Mouse (Mus musculus) layer of hippocampus, postnatal 36 days (tissue): ENCODE data around the gene Tmem116. TPM values are rescaled to one million over a fixed set of nuclear protein-coding genes. Genes with fewer than 3 reads are reported as not detected.
"Not testable (repeated sequence)": the region's sequence is repeated elsewhere in the genome, so short reads cannot be mapped to it uniquely, and the experiment has no call there.

ENCODE experiments used
- DNase-seq, 2 experiments: peaks; one replicate each; pipeline ENCODE4 v3.0.0; 2022
- total RNA-seq, 2 experiments: library from RNA; stranded (reverse); gene quantifications; 2 replicates each; pipeline ENCODE4 v1.2.3; 2021

Gene Tmem116
- total RNA-seq, 2 experiments from 2014 or later, result 8.1 to 8.8 TPM

GRCm38 (mm10) chr5:121462967-121463366, 11.3 kb downstream of the Tmem116 start:
- DNase-seq, result no peak

GRCm38 (mm10) chr5:121463601-121464250, 12.0 kb downstream of the Tmem116 start:
- no peak for DNase-seq

GRCm38 (mm10) chr5:121469566-121469965, 17.9 kb downstream of the Tmem116 start:
- DNase-seq, result no peak

DNA sequence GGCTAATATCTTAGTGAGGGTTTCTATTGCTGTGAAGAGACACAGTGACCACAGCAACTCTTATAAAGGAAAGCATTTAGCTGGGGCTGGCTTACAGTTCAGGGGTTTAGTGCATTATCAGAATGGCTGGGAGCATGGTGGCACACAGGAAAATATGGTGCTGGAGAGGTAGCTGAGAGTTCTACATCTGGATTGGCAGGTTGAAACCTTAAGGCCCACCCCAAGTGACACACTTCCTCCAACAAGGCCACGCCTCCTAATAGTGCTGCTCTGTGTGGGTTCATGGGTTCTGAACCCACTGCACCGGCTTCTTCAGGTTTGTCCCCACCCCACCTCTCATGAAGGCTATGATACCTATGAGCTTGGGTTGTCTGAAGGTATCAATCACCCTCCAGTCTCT, 20.7 kb downstream of the Tmem116 start:
- DNase-seq, result no peak

DNA sequence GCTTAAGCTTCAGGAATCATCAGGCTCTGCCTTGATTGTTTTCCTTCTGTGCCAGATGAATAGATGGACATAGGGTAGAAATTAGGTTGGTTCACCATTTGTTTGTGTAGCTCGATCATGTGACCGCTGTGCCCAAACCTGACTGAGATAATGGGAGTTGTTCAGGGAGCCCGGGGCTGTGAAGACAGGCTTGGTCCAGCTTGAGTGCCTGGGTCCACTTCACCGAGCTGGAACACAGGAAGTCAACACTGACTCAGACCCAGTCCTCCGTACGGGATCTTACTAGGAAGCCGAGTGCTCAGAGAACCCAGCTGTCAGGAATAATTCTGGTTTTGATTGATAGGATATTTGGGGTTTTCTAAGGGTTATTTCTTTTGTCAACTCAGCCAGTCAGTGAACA, 22.9 kb downstream of the Tmem116 start:
- no peak for DNase-seq

DNA sequence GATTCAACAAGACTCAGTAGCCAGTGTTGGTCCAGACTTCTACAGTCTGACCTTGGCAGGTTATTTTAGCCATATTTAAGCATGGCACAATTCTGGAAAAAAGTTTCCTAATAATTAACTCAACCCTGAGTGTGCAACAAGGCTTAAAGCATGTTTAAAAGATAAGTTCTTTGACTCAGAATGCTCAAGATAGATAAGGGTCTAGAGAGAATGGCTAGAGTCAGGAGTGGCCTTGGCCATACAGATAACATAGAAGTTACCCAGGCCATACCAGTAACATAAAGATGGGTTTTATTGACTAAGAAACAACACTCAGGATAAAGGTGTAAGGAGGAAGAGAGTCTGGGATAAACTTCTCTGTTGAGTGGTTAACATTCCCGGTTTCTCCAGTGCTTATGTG, 24.3 kb downstream of the Tmem116 start:
- no peak for DNase-seq

DNA sequence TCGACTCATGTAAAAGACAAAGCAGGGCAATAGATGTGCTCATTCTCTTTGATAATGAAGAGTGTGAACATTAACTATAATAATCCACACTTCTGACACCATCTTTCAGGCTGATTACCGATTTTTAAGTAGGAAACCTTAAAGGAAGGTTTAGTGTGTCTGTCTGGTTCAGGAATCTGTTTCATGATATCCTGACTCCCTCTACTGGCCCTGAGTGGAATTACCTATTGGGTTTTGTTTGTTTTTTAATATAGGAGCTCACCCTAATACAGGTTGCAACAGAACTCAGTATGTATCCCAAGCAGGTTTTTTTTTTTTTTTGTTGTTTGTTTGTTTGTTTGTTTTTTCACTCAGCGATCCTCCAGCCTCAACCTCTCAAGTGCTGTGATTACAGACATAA, 26.0 kb downstream of the Tmem116 start:
- DNase-seq, result no peak

DNA sequence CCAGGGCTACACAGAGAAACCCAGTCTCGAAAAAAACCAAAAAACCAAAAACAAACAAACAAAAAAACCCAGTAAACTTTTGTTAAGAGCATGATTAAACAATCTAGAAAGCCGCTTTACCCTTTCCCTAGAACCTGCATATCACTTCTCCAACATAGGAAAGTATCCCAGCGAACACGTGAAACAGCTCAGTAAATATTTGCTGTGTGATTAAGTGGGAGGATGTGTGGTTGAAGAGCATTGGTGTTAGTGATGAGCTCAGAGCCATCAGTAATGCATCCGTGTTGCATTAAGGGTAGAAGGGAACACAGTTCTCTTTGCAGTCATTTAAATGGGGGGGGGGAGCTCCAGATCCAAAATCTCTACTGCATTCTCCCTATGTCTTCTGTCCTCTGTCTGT, 33.1 kb downstream of the Tmem116 start:
- DNase-seq, result no peak

GRCm38 (mm10) chr5:121493305-121493704, 41.6 kb downstream of the Tmem116 start:
- peak; percentile 14 to 22 for DNase-seq

DNA sequence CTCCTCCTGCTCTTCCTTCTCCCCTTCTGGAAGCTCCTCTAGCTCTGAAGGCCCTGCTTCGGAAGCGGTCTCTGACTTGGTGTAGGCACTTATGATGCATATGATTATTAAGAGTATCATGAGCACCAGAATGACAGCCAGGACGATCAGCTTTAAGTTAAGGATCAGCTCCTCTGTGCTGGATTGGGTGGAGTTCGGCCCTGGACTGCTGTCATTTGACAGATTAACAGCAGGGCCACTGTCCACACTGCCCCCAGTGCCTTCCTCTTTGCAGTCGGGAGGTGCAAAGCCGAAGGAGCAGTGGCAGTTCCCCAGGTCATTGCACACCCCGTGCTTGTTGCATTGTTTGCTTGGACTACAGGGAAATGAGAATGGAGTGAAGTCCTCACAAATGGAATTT, 49.0 kb downstream of the Tmem116 start:
- no peak for DNase-seq

DNA sequence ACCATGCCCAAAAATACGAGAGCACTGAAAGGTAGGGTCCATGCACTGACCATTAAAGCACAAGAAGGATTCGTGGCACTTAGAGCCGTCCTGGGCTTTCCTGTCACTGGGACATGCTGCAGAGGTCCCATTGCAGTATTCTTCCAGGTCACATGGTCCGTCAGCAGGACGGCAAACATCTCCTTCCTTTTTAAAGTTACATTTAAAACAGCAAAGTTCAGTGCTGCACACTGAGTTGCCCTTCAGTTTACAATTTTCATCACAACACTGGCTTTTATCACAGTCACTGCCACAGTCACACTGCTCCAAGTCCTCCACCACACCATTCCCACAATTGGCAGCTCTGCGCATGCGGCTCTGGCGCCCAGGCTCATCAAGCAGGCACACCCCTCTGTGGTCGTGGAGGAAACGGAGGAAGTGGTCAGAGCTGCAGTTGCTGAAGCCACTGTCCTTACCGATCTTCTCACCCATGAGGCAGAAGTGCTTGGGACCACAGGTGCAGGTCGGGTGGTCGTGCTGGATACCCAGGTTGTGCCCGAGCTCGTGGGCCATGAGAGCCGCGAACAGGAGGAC, 49.8 kb downstream of the Tmem116 start:
- not testable (repeated sequence) for DNase-seq

- DNase-seq, result no peak
Measured at GRCm38 (mm10) chr5:121503231-121503630, 51.5 kb downstream of the Tmem116 start, which contains the start of gene Adam1b. Gene Adam1b, minus strand, starts transcription at chr5:121503435.

DNA sequence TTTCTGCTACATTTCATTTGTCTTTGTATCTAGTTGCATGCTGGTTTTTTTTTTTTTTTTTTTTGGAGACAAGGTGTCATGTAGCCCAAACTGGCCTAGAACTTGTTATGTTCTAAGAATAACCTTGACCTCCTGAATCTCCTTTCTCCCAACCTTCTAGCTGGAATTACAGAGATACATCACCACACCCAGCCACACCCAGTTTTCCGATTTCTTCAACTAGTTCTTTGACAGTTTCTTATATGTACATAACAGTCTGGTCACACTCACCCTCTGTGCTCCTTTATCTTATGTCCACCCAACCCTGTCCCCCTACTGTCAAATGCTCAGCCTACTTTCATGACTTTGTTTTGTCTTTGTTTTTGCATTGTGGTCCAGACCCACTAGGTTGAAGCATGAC, 55.2 kb downstream of the Tmem116 start:
- no peak for DNase-seq

DNA sequence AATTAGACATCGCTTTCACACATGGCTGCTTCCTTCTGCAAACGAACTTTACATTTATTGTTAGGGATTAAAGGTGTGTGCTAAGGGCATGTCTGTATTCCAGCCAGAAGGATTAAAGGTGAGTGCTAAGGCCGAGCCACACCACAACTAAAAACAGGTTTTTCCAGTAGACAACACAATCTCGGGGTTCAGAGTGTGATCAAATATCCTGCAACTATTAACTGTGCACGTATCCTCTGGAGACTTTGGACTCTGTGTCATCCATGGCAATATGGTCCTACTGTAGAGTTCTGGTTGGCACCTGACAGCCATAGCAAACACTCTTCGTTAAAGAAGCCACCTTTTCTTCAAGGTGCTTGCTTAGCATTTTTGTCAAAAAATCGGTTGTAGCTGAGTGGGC, 58.3 kb downstream of the Tmem116 start:
- DNase-seq, result no peak

DNA sequence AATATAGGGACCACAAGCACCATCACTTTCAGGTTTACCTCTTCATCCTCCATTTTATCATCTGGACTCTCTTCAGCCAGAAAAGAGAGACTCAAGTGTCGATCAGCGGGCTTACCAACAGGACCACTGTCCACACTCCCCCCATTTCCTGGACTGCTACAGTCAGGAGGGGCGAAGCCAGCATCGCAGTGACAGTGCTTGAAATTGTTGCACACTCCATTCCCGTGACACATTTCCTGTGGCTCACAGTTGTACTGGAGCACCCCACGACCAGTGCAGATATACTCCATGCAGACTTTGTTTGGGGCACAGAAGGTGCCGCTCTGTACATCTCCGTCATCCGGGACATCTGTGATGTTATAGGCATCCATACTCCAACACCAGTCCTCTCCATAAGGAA, 67.3 kb downstream of the Tmem116 start:
- no peak for DNase-seq

- DNase-seq, result not testable (repeated sequence)
Measured at GRCm38 (mm10) chr5:121519758-121520157, 68.1 kb downstream of the Tmem116 start.

DNA sequence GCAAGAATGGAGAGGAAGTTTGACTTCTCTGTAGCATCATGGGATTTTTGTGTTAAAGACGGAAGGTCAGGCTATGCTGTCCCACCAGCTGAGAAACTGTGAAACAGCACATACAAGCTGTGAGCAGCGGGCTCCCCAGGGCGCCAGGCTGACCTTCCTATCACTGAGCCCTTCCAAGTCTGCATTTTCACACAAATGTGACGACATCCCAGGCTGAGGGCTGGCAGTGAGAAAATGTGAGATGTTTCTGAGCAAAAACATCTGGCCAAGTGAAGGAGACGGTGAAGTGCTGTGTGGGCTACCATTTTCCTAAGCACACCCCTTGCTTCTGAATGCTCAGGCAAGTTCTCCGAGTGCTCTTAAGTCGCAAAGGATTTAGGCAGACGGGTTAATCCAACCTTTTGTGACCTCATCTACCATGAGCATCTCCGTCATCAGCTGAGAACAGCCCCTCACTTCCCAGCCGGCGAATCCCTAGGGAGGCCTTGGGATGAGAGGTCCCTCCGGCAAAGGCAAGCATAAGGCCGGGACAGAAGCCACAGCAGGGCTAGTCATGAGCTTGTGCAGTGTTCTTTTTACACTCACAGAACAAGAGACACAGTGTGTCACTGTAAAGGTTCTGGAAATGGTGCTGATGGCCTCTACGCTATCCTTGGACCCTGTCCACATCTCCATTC, 74.2 kb downstream of the Tmem116 start:
- no peak for DNase-seq

DNA sequence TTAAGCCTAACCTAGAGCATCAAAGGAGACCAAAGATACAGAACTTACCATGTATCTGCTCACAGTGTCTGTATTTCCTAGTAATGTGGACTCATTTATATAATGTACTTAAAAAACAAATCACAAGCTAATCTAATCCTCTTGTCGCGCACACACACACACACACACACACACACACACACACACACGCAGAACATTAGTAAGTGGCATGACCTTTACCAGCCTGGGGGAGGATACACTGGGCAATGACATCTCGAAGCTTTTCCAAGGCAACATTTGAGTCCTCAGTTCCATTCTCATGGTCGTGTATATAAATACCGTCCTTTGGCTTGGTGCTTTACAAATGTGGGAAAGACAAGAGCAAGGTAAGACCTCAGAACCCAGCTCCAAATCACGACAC, 74.8 kb downstream of the Tmem116 start:
- DNase-seq, result no peak

GRCm38 (mm10) chr5:121526961-121527360, 75.3 kb downstream of the Tmem116 start:
- DNase-seq, result no peak

DNA sequence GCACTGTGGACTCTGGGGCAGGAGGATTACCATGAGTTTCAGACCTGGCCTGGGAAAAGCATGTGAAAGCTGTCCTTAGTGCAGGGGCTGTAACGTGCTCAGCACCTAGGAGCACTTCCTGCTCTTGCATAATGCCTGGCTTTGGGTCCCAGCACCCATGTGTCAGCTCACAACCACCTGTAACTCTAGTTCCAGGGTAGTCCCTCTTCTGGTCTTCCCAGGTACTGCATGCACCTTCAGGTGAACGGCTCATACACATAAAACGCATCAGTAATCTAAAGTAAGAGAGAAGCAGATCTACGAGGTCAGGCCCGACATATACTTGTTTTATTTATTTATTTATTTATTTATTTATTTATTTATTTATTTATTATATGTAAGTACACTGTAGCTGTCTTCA, 82.8 kb downstream of the Tmem116 start:
- DNase-seq, result no peak

DNA sequence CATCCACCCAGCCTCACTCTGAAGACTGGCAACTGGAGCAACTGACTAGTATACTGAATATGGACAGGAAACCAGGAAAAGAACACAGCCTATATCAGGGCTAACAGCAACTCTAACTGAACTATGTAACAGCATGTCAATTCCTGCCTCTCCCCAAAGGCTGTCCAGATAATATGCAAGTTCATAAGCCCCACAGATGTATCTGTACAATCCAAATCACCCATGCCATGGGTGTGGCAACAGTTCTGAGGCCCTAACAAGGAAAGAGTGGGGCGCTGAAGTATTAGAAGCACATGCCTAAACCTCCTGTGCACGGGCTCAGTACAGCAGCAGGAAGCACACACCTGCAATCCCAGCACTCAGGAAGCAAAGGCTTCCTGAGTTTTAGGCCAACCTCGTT, 83.4 kb downstream of the Tmem116 start:
- DNase-seq, result no peak

GRCm38 (mm10) chr5:121536921-121537555, 85.3 kb downstream of the Tmem116 start:
- DNase-seq, result no peak

DNA sequence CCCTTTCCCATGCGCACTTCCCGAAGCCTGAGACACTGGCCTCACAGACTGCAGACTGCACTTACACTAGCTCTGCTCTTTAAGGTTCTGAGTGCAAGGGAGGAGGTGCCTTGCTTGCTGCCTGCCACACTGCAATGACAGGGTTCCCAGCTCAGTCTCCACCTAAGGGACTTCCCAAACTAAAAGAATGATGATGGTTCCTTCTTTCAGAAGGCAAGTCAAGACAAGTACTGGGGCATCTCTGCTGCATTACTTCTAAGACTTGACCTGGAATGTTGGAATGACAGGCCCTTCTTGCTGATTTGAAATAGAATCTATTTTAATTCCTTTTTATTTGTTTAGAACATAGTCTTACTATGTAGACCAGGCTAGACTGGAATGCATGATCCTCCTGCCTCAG, 85.9 kb downstream of the Tmem116 start:
- no peak for DNase-seq

DNA sequence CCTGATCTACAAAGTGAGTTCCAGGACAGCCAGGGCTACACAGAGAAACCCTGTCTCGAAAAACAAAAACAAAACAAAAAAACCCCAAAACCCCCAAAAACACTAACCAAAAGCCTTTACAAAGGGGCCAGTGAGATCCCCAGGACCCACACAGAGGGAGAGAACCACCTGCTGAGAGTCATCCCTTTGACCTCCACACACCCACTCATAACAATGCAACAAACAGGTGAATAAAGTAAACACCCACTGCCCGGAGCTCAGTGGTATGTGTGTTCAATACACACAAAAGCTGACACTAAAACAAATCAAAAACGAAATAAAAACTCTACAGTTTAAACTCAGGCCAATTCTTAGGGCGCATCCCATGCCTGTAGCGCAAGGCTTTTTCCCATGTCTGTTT, 88.4 kb downstream of the Tmem116 start:
- DNase-seq, result no peak
